Mouse (Mus musculus) small intestine, adult 2 months (tissue): Measurements from ENCODE around the gene Sema4b.

Experiments used
- CTCF ChIP-seq: fragments of 200-500 bp; IDR thresholded peaks from 2 replicates; pipeline ENCODE4 v1.5.1; 2012; ENCODE audit warnings: low read depth, mild to moderate bottlenecking, control low read depth, inconsistent platforms, low read length, moderate library complexity, mixed read lengths; ENCODE audit not compliant: insufficient replicate concordance, insufficient read length; ENCODE audit errors: extremely low read depth
- POLR2A ChIP-seq: fragments of 200-500 bp; IDR thresholded peaks from 2 replicates; pipeline ENCODE4 v1.6.1; 2012; ENCODE audit warnings: low read depth, mild to moderate bottlenecking, control low read depth, inconsistent platforms, low read length, moderate library complexity

GRCm38 (mm10) chr7:80198863-80199262 lies 12.2 kb downstream of the Sema4b start:
- TF ChIP-seq CTCF: no peak
- TF ChIP-seq POLR2A: no peak
